Mouse (Mus musculus) G1E (cell line): ENCODE measurements around the gene Ttll11.

Experiments used
- CTCF ChIP-seq: IDR thresholded peaks from 2 replicates; pipeline ENCODE4 v1.5.1; 2012; ENCODE audit warnings: low read depth, low read length, inconsistent platforms, mixed read lengths
- GATA1 ChIP-seq: IDR thresholded peaks from 2 replicates; pipeline ENCODE4 v1.6.1; 2012; ENCODE audit warnings: borderline replicate concordance, low read length, inconsistent platforms, mixed read lengths
- GATA2 ChIP-seq: IDR thresholded peaks from 2 replicates; pipeline ENCODE4 v1.6.1; 2012; ENCODE audit warnings: low read depth, low read length, inconsistent platforms, borderline replicate concordance
- TAL1 ChIP-seq: conservative IDR thresholded peaks from 2 replicates; pipeline ENCODE4 v1.6.1; 2012; ENCODE audit warnings: low read depth, low read length, inconsistent platforms, mixed read lengths

- TF ChIP-seq TAL1 (no peak), CTCF (no peak), GATA1 (no peak), GATA2 (no peak)
These were observed 242.2 kb downstream of the Ttll11 start for GRCm38 (mm10) chr2:35737467-35738027.
